Mouse (Mus musculus): ENCODE data around the gene Cyp2s1. TPM values are rescaled to one million over a fixed set of nuclear protein-coding genes. Genes with fewer than 3 reads are reported as not detected.

The Cyp2s1 gene
- total and polyA plus RNA-seq, 2 experiments from 2014 or later = 3.5 to 4.4 TPM

DNA sequence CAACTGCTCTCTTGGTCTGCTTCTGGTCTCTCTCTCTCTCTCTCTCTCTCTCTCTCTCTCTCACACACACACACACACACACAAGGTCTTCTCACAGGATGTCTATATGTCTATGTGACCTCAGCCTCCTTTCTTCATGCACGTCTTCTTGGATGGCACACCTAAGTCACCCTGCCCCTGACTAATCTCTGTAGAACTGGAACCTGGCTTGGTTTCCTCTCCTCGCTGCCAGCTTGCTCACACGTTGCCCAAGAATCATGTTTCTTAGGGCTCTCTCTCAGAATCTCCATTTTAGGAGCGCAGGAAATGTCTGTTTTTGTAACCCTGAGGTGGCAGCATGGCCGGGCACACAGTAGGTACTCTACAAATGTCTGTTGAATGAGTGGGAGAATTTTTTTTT is 36.7 kb downstream of the Cyp2s1 start:
- Histone ChIP-seq H3K4me2 (ENCODE audit: low read depth, low read length) (no peak overlapping the region), H3K4me1 (ENCODE audit: insufficient read depth, low read length) (peaks cover 7% of the 10 kb centered on the region; the same call in 1 of the 2 replicates), H3K27ac (no peak overlapping the region), H3K36me3 (ENCODE audit: insufficient read depth, low read length) (no peaks in the 10 kb centered on the region), H3K9me3 (ENCODE audit: low read length) (no peaks in the 10 kb centered on the region), H3K9ac (replicated peaks; ENCODE audit: low read length) (no peak overlapping the region), H3K4me3 (ENCODE audit: low read length) (no peak overlapping the region), H3K27me3 (ENCODE audit: insufficient read depth, low read length) (no peaks in the 10 kb centered on the region)
- 88% methylated on average over 5 of the region's 5 CpGs for WGBS
- no peak for TF ChIP-seq CTCF (IDR thresholded peaks at IDR 0.05; ENCODE audit: low read depth)
- ATAC-seq (no peak), DNase-seq (ENCODE audit: low spot score) (no peak)

- H3K9me3 ChIP-seq (ENCODE audit: low read length) = no peaks in the 10 kb centered on the region
- H3K4me2 ChIP-seq (ENCODE audit: low read depth, low read length) = no peak overlapping the region
- 93% methylated on average over 5 of the region's 5 CpGs for WGBS
- H3K9ac ChIP-seq (replicated peaks; ENCODE audit: low read length) = no peak overlapping the region
- H3K27me3 ChIP-seq (ENCODE audit: insufficient read depth, low read length) = no peaks in the 10 kb centered on the region
- H3K36me3 ChIP-seq (ENCODE audit: insufficient read depth, low read length) = no peaks in the 10 kb centered on the region
- H3K4me3 ChIP-seq (ENCODE audit: low read length) = no peak overlapping the region
- H3K27ac ChIP-seq = no peak overlapping the region
- ATAC-seq (no peak), DNase-seq (ENCODE audit: low spot score) (no peak)
- TF ChIP-seq CTCF (IDR thresholded peaks at IDR 0.05; ENCODE audit: low read depth) = no peak
- no peaks in the 10 kb centered on the region for H3K4me1 ChIP-seq (ENCODE audit: insufficient read depth, low read length)
Observed at GRCm38 (mm10) chr7:25768229-25768628, 48.5 kb downstream of the Cyp2s1 start.

GRCm38 (mm10) chr7:25766108-25766507 is 50.6 kb downstream of the Cyp2s1 start:
- ATAC-seq (no peak), DNase-seq (ENCODE audit: low spot score) (no peak)
- Histone ChIP-seq H3K27me3 (ENCODE audit: insufficient read depth, low read length) (no peaks in the 10 kb centered on the region), H3K4me1 (ENCODE audit: insufficient read depth, low read length) (no peaks in the 10 kb centered on the region), H3K36me3 (ENCODE audit: insufficient read depth, low read length) (no peaks in the 10 kb centered on the region), H3K27ac (no peak overlapping the region), H3K4me3 (ENCODE audit: low read length) (no peak overlapping the region), H3K4me2 (ENCODE audit: low read depth, low read length) (no peak overlapping the region), H3K9ac (replicated peaks; ENCODE audit: low read length) (no peak overlapping the region), H3K9me3 (ENCODE audit: low read length) (no peaks in the 10 kb centered on the region)
- 90% methylated on average over 6 of the region's 6 CpGs for WGBS
- no peak for TF ChIP-seq CTCF (IDR thresholded peaks at IDR 0.05; ENCODE audit: low read depth)

DNA sequence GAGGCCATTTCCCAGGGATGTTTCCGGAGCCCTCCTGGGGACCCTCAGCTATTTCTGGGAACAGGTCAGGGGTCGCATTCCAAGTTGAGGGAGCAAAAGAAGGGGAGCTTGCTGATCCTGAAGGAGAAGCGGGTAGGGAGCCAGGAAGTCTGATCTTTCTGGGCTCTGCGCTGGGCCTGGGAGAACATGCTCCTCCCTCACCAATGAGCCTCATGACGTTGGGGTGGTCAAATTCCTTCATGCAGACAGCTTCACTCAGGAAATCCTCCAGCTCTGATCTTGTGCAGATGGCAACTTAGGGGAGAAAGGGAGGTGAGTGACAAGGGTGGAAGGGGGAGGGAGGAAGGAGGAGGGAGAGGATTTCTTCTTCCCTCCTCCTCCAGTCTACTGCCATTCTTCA is 52.5 kb downstream of the Cyp2s1 start:
- DNase-seq (ENCODE audit: low spot score) (no peak), ATAC-seq (no peak)
- Histone ChIP-seq H3K9ac (replicated peaks; ENCODE audit: low read length) (no peak overlapping the region), H3K4me1 (ENCODE audit: insufficient read depth, low read length) (no peaks in the 10 kb centered on the region), H3K27me3 (ENCODE audit: insufficient read depth, low read length) (no peaks in the 10 kb centered on the region), H3K4me2 (ENCODE audit: low read depth, low read length) (no peak overlapping the region), H3K9me3 (ENCODE audit: low read length) (no peaks in the 10 kb centered on the region), H3K36me3 (ENCODE audit: insufficient read depth, low read length) (no peaks in the 10 kb centered on the region), H3K27ac (no peak overlapping the region), H3K4me3 (ENCODE audit: low read length) (no peak overlapping the region)
- 66% methylated on average over 5 of the region's 5 CpGs for WGBS
- no peak for TF ChIP-seq CTCF (IDR thresholded peaks at IDR 0.05; ENCODE audit: low read depth)

GRCm38 (mm10) chr7:25763678-25764077 is 53.0 kb downstream of the Cyp2s1 start:
- ATAC-seq = no peak
- H3K4me3 ChIP-seq (ENCODE audit: low read length) = no peak overlapping the region

DNA sequence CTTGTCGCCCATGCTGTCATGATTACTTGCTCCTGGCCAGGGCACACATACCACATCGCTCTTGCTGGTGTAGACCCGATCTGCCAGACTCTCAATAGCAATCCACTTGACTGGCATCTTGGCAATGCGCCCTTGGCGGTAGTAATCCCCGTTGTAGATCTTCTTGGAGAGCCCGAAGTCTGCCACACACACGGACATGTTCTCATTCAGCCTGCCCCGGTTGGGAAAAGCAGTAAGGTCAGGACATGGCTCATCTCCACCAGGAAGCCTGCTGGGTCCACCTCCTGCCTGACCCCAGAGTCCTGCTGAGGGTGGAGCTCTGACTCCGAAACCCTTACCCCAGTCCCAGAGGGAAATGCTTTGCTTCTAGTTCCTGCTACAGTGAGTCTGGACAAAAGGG is 55.4 kb downstream of the Cyp2s1 start:
- Histone ChIP-seq H3K4me1 (ENCODE audit: insufficient read depth, low read length) (no peaks in the 10 kb centered on the region), H3K27me3 (ENCODE audit: insufficient read depth, low read length) (no peaks in the 10 kb centered on the region), H3K4me3 (ENCODE audit: low read length) (no peak overlapping the region), H3K27ac (no peak overlapping the region), H3K9me3 (ENCODE audit: low read length) (no peaks in the 10 kb centered on the region), H3K4me2 (ENCODE audit: low read depth, low read length) (no peak overlapping the region), H3K36me3 (ENCODE audit: insufficient read depth, low read length) (no peaks in the 10 kb centered on the region), H3K9ac (replicated peaks; ENCODE audit: low read length) (no peak overlapping the region)
- no peak for ATAC-seq
- TF ChIP-seq CTCF (IDR thresholded peaks at IDR 0.05; ENCODE audit: low read depth) = no peak
- 47% methylated on average over 10 of the region's 10 CpGs for WGBS
- peak; percentile 30 for DNase-seq (ENCODE audit: low spot score)

More at GRCm38 (mm10) chr7:25763678-25764077, 53.0 kb downstream of the Cyp2s1 start:
- H3K36me3 ChIP-seq (ENCODE audit: insufficient read depth, low read length) = no peaks in the 10 kb centered on the region
- H3K9me3 ChIP-seq (ENCODE audit: low read length) = no peaks in the 10 kb centered on the region
- no peak for TF ChIP-seq CTCF (IDR thresholded peaks at IDR 0.05; ENCODE audit: low read depth)
- H3K27ac ChIP-seq = no peak overlapping the region
- WGBS = 73% methylated on average over 11 of the region's 11 CpGs
- H3K27me3 ChIP-seq (ENCODE audit: insufficient read depth, low read length) = no peaks in the 10 kb centered on the region
- H3K4me1 ChIP-seq (ENCODE audit: insufficient read depth, low read length) = no peaks in the 10 kb centered on the region
- no peak overlapping the region for H3K4me2 ChIP-seq (ENCODE audit: low read depth, low read length)
- H3K9ac ChIP-seq (replicated peaks; ENCODE audit: low read length) = no peak overlapping the region
- no peak for DNase-seq (ENCODE audit: low spot score)

DNA sequence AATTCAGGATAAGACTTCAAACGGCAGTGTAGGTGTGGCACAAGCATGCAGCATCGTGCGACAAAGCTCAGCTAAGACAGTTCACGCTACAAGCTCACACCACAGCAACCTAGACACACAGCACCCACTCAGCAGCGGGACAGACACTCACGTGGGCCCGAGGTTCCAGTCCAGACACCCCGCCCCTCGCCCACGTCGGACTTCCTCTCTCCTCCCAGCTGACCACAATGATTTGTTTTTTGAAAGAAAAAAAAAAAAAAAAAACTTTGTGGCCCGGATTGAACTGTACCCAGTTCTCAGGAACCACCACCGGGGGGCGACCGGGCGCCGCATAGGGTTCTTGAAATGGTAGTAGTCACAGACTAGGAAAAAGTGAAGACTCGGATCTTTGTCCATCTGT is 60.7 kb downstream of the Cyp2s1 start:
- WGBS = 0% methylated on average over 18 of the region's 18 CpGs
- peak overlapping the region; percentile 98 for H3K4me3 ChIP-seq (ENCODE audit: low read length)
- ATAC-seq = peak; percentile 18
- no peaks in the 10 kb centered on the region for H3K9me3 ChIP-seq (ENCODE audit: low read length)
- H3K36me3 ChIP-seq (ENCODE audit: insufficient read depth, low read length) = peaks cover under 1% of the 10 kb centered on the region; the same call in 1 of the 2 replicates
- H3K4me1 ChIP-seq (ENCODE audit: insufficient read depth, low read length) = peaks cover 16% of the 10 kb centered on the region
- H3K9ac ChIP-seq (replicated peaks; ENCODE audit: low read length) = peak overlapping the region; percentile 29
- peak; percentile 90 for DNase-seq (ENCODE audit: low spot score)
- H3K27ac ChIP-seq = peak overlapping the region; percentile 99
- TF ChIP-seq CTCF (IDR thresholded peaks at IDR 0.05; ENCODE audit: low read depth) = peak; percentile 80
- no peaks in the 10 kb centered on the region for H3K27me3 ChIP-seq (ENCODE audit: insufficient read depth, low read length)
- H3K4me2 ChIP-seq (ENCODE audit: low read depth, low read length) = peak overlapping the region; percentile 99

All from hindbrain, postnatal 0 days (tissue).